ENCODE assay signal across 26 mouse cellular contexts in the genomic region with DNA sequence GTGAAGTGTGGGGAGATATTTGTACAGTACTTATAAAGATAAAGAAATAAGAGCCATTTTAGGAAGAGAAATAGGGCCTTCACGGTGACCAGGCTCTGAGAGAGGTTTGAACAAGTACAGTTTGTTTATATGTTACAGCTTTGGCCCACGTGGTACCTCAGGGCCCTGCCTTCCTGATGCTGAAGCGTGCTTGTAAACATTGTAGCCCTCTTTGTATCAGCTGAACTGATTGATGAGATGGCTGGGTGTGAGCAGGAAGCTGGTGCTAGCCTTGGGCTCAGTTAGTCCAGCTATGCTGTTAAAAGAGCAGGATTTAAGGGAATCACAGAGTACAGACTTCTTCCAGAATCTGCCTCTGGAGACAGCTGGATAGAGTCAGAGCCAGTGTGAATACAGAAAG. TPM values are rescaled to one million over a fixed set of nuclear protein-coding genes. Genes with fewer than 3 reads are reported as not detected.
DNase-seq lines count a peak whose midpoint lies in the region; ATAC-seq and TF ChIP-seq lines count a peak whose summit lies in the region.
"Had no signal": no experiment of that assay in that cellular context is flagged by ENCODE, and none has a peak within 500 bp of the region (broad histone marks: within the 10 kb centered on the region; RNA-seq: fewer than 3 reads in every experiment).

No protein-coding gene starts in this region.

- no peak overlapping the region for H3K27ac ChIP-seq in lung, postnatal 0 days (ENCODE audit: low read length)
- no peak overlapping the region for H3K27ac ChIP-seq in MEL (ENCODE audit: control insufficient read depth, low read depth, low read length)
- H3K27ac ChIP-seq in intestine, embryonic 16.5 days (ENCODE audit: low read length), result peak overlapping the region; percentile 53
- H3K27ac ChIP-seq: embryonic facial prominence, embryonic 12.5 days; forebrain, embryonic 12.5 days; heart, embryonic 15.5 days; hindbrain, embryonic 13.5 days; limb, embryonic 15.5 days; liver, embryonic 14.5 days; midbrain, embryonic 10.5 days had no signal

- H3K4me1 ChIP-seq in lung, postnatal 0 days (ENCODE audit: insufficient read depth, low read depth, low read length), result peaks cover 14% of the 10 kb centered on the region; the same call in 1 of the 2 replicates
- peaks cover 0 to 16% of the 10 kb centered on the region in 2 experiments; a peak in 2 of 4 replicates for H3K4me1 ChIP-seq in MEL (ENCODE audit: control insufficient read depth in 1 of 2, insufficient read depth in 2 of 2, low read length in 2 of 2)
- peaks cover 25% of the 10 kb centered on the region for H3K4me1 ChIP-seq in intestine, embryonic 16.5 days (ENCODE audit: control insufficient read depth, insufficient read depth, low read length)

- no peak for TF ChIP-seq EP300 in lung, postnatal 0 days (IDR thresholded peaks at IDR 0.05)
- no peak for TF ChIP-seq EP300 in MEL (IDR thresholded peaks at IDR 0.05; ENCODE audit: low read depth in 1 of 2, low read length in 2 of 2)

- no peak for TF ChIP-seq POLR2A in MEL (IDR thresholded peaks at IDR 0.05; ENCODE audit: control insufficient read depth in 1 of 2, insufficient read depth in 1 of 2, low read depth in 1 of 2, low read length in 2 of 2, poor library complexity in 1 of 2)

- DNase-seq in lung, postnatal 0 days (ENCODE audit: low spot score), result peak; percentile 49
- DNase-seq in lung, postnatal 4 days, result no peak
- peak; percentile 42 for DNase-seq in CD4-positive, CD25-positive, alpha-beta regulatory T cell, adult 2 months (ENCODE audit: low read depth, low spot score)
- no peak for DNase-seq in MEL (ENCODE audit: low read depth, low spot score)
- DNase-seq in left cerebral cortex, adult 18-20 months (ENCODE audit: low spot score in 2 of 2), result no peak
- DNase-seq in layer of hippocampus, adult 9-10 months (ENCODE audit: low spot score), result no peak
- DNase-seq in gastrocnemius, adult 18-20 months (ENCODE audit: low spot score), result no peak
- DNase-seq: adrenal gland, postnatal 36 days; B cell, adult 2 months; cerebellum, adult 11-12 months; cerebellum, postnatal 14 days; gastrocnemius, postnatal 36 days; heart, postnatal 36 days; kidney, adult 18-20 months; kidney, postnatal 4 days; layer of hippocampus, adult 9-11 months; left cerebral cortex, postnatal 4 days had no signal

- no peak overlapping the region for H3K4me3 ChIP-seq in lung, postnatal 0 days (ENCODE audit: low read depth, low read length)
- no peak overlapping the region for H3K4me3 ChIP-seq in MEL (ENCODE audit: control insufficient read depth in 1 of 2, insufficient read depth in 1 of 2, low read depth in 2 of 2, low read length in 2 of 2)
- peak overlapping the region; percentile 1; the same call in 1 of the 2 replicates for H3K4me3 ChIP-seq in intestine, embryonic 16.5 days (ENCODE audit: low read length)
- H3K4me3 ChIP-seq: embryonic facial prominence, embryonic 12.5 days; erythroblast, embryonic 14.5 days; forebrain, embryonic 12.5 days; heart, embryonic 15.5 days; hindbrain, embryonic 13.5 days; limb, embryonic 15.5 days; midbrain, embryonic 10.5 days had no signal

- no peak for TF ChIP-seq CTCF in lung, postnatal 0 days (IDR thresholded peaks at IDR 0.05)
- TF ChIP-seq CTCF in MEL (IDR thresholded peaks at IDR 0.05 in 2 of 3, conservative IDR thresholded peaks at IDR 0.05 in 1 of 3; ENCODE audit: control insufficient read depth in 1 of 3, insufficient read depth in 1 of 3, low read depth in 2 of 3, low read length in 3 of 3, poor library complexity in 1 of 3, severe bottlenecking in 1 of 3), result no peak

- ATAC-seq in lung, postnatal 0 days, result peak; percentile 69; the same call in 1 of the 2 replicates
- no peak for ATAC-seq in intestine, embryonic 16.5 days

- no peak for TF ChIP-seq RAD21 in MEL (IDR thresholded peaks at IDR 0.05; ENCODE audit: low read depth, low read length)

- H3K9ac ChIP-seq in lung, postnatal 0 days (replicated peaks; ENCODE audit: low read depth), result no peak overlapping the region
- H3K9ac ChIP-seq in MEL (ENCODE audit: control insufficient read depth, low read depth, low read length, poor library complexity, severe bottlenecking), result no peak overlapping the region
- H3K9ac ChIP-seq in intestine, embryonic 16.5 days (ENCODE audit: low read depth, low read length), result peak overlapping the region; percentile 38; the same call in 1 of the 2 replicates
- H3K9ac ChIP-seq: embryonic facial prominence, embryonic 12.5 days; forebrain, embryonic 12.5 days; heart, embryonic 15.5 days; hindbrain, embryonic 13.5 days; limb, embryonic 15.5 days; liver, embryonic 14.5 days had no signal

- H3K36me3 ChIP-seq in lung, postnatal 0 days (ENCODE audit: insufficient read depth, low read length), result no peaks in the 10 kb centered on the region
- H3K36me3 ChIP-seq in MEL (ENCODE audit: control insufficient read depth in 1 of 2, insufficient read depth in 2 of 2, low read length in 2 of 2), result peaks cover 0 to 18% of the 10 kb centered on the region in 2 experiments; a peak in 2 of 4 replicates
- no peaks in the 10 kb centered on the region; the same call in 1 of the 2 replicates for H3K36me3 ChIP-seq in intestine, embryonic 16.5 days (ENCODE audit: control insufficient read depth, insufficient read depth, low read length)
- H3K36me3 ChIP-seq: embryonic facial prominence, embryonic 12.5 days; forebrain, embryonic 12.5 days; heart, embryonic 15.5 days; hindbrain, embryonic 13.5 days; limb, embryonic 15.5 days; midbrain, embryonic 10.5 days had no signal

- no peaks in the 10 kb centered on the region for H3K79me2 ChIP-seq in MEL (ENCODE audit: control insufficient read depth, insufficient read depth, low read length, poor library complexity)

- no peak overlapping the region for H3K4me2 ChIP-seq in lung, postnatal 0 days (replicated peaks; ENCODE audit: low read depth, low read length)
- peak overlapping the region; percentile 45; the same call in 1 of the 2 replicates for H3K4me2 ChIP-seq in intestine, embryonic 16.5 days (ENCODE audit: low read depth, low read length)
- H3K4me2 ChIP-seq: embryonic facial prominence, embryonic 12.5 days; forebrain, embryonic 12.5 days; heart, embryonic 15.5 days; hindbrain, embryonic 13.5 days; limb, embryonic 15.5 days had no signal

- 9% methylated on average over 3 of the region's 3 CpGs for WGBS in lung, postnatal 0 days
- 15% methylated on average over 3 of the region's 3 CpGs for WGBS in intestine, embryonic 16.5 days

- H3K27me3 ChIP-seq in lung, postnatal 0 days (replicated peaks; ENCODE audit: insufficient read depth, low read length), result no peaks in the 10 kb centered on the region
- peaks cover 0 to 3% of the 10 kb centered on the region in 2 experiments; a peak in 1 of 4 replicates for H3K27me3 ChIP-seq in MEL (ENCODE audit: control insufficient read depth in 1 of 2, insufficient read depth in 2 of 2, low read length in 2 of 2)
- H3K27me3 ChIP-seq in intestine, embryonic 16.5 days (replicated peaks; ENCODE audit: control insufficient read depth, insufficient read depth, low read length), result no peaks in the 10 kb centered on the region

- H3K9me3 ChIP-seq in lung, postnatal 0 days (ENCODE audit: low read length), result no peaks in the 10 kb centered on the region
- no peaks in the 10 kb centered on the region for H3K9me3 ChIP-seq in MEL (replicated peaks; ENCODE audit: insufficient read depth, low read length)
- no peaks in the 10 kb centered on the region for H3K9me3 ChIP-seq in intestine, embryonic 16.5 days (ENCODE audit: control insufficient read depth, low read length)
- H3K9me3 ChIP-seq: embryonic facial prominence, embryonic 12.5 days; forebrain, embryonic 12.5 days; heart, embryonic 15.5 days; hindbrain, embryonic 13.5 days; limb, embryonic 15.5 days; midbrain, embryonic 10.5 days had no signal

RNA-seq across cellular contexts. Expression of a gene that starts 6.3 kb away (rescaled TPM):
- polyA plus RNA-seq in lung, postnatal 0 days (2015; fragmentation: Nextera tagmentation; extraction: Ambion mirVana), result 14.3 and 17.0 TPM in 2 replicates
- 0.03 and 0.15 TPM in 2 replicates for total RNA-seq in MEL (2012; rRNA removed)
- under 1 TPM in 1 of 2 experiments, not detected in 1; 0.19 TPM for polyA plus RNA-seq in MEL (2012; ENCODE audit: insufficient read depth in 1 of 2, insufficient read length in 2 of 2, low read depth in 1 of 2, low replicate concordance in 2 of 2, missing spikeins in 1 of 2)
- polyA plus RNA-seq in intestine, embryonic 16.5 days (2015; fragmentation: Nextera tagmentation; extraction: Ambion mirVana), result 95.0 and 106 TPM in 2 replicates
- total RNA-seq in left cerebral cortex, adult 18-20 months (2021), result 1 to 10 TPM; 1.6 to 1.7 TPM
- under 1 TPM; 0.53 to 0.88 TPM for total RNA-seq in gastrocnemius, adult 18-20 months (2021)
- polyA plus RNA-seq: erythroblast, embryonic 14.5 days had no signal

RNA-seq across cellular contexts. Expression of a gene that starts 8.7 kb away (rescaled TPM):
- 8.3 and 8.4 TPM in 2 replicates for polyA plus RNA-seq in lung, postnatal 0 days (2015; fragmentation: Nextera tagmentation; extraction: Ambion mirVana)
- total RNA-seq in MEL (2012; rRNA removed), result 12.5 and 13.2 TPM in 2 replicates
- polyA plus RNA-seq in MEL (2012; ENCODE audit: insufficient read depth in 1 of 2, insufficient read length in 2 of 2, low read depth in 1 of 2, low replicate concordance in 2 of 2, missing spikeins in 1 of 2), result 1 to 10 TPM in 1 of 2 experiments, not detected in 1; 5.8 TPM
- 13.0 and 13.7 TPM in 2 replicates for polyA plus RNA-seq in intestine, embryonic 16.5 days (2015; fragmentation: Nextera tagmentation; extraction: Ambion mirVana)
- total RNA-seq in left cerebral cortex, adult 18-20 months (2021), result 1 to 10 TPM; 3.1 to 4.3 TPM
- total RNA-seq in gastrocnemius, adult 18-20 months (2021), result 1 to 10 TPM; 2.9 to 3.9 TPM
- polyA plus RNA-seq: erythroblast, embryonic 14.5 days had no signal

RNA-seq across cellular contexts. Expression of a gene that starts 29.1 kb away (rescaled TPM):
- 2.5 and 2.9 TPM in 2 replicates for polyA plus RNA-seq in lung, postnatal 0 days (2015; fragmentation: Nextera tagmentation; extraction: Ambion mirVana)
- total RNA-seq in MEL (2012; rRNA removed), result 20.6 and 21.8 TPM in 2 replicates
- polyA plus RNA-seq in MEL (2012; ENCODE audit: insufficient read depth in 1 of 2, insufficient read length in 2 of 2, low read depth in 1 of 2, low replicate concordance in 2 of 2, missing spikeins in 1 of 2), result 10 to 100 TPM in 1 of 2 experiments, not detected in 1; 45.4 TPM
- polyA plus RNA-seq in intestine, embryonic 16.5 days (2015; fragmentation: Nextera tagmentation; extraction: Ambion mirVana), result 5.0 and 9.2 TPM in 2 replicates
- total RNA-seq in left cerebral cortex, adult 18-20 months (2021), result 10 to 100 TPM; 22.0 to 22.5 TPM
- total RNA-seq in gastrocnemius, adult 18-20 months (2021), result 1 to 10 TPM; 6.5 to 6.7 TPM

RNA-seq across cellular contexts. Expression of a gene that starts 42.3 kb away (rescaled TPM):
- polyA plus RNA-seq in lung, postnatal 0 days (2015; fragmentation: Nextera tagmentation; extraction: Ambion mirVana), result 3.0 and 3.6 TPM in 2 replicates
- total RNA-seq in MEL (2012; rRNA removed), result 5.2 and 7.2 TPM in 2 replicates
- 1 to 10 TPM in 1 of 2 experiments, not detected in 1; 9.7 TPM for polyA plus RNA-seq in MEL (2012; ENCODE audit: insufficient read depth in 1 of 2, insufficient read length in 2 of 2, low read depth in 1 of 2, low replicate concordance in 2 of 2, missing spikeins in 1 of 2)
- polyA plus RNA-seq in intestine, embryonic 16.5 days (2015; fragmentation: Nextera tagmentation; extraction: Ambion mirVana), result 3.4 and 4.0 TPM in 2 replicates
- total RNA-seq in left cerebral cortex, adult 18-20 months (2021), result 1 to 10 TPM; 1.7 to 1.9 TPM
- 1 to 10 TPM in 1 of 2 experiments, under 1 TPM in 1; 0.55 to 1.9 TPM for total RNA-seq in gastrocnemius, adult 18-20 months (2021)
- polyA plus RNA-seq: erythroblast, embryonic 14.5 days had no signal

RNA-seq across cellular contexts. Expression of a gene that starts 48.3 kb away (rescaled TPM):
- polyA plus RNA-seq in lung, postnatal 0 days (2015; fragmentation: Nextera tagmentation; extraction: Ambion mirVana), result 62.8 and 63.1 TPM in 2 replicates
- total RNA-seq in MEL (2012; rRNA removed), result 0.35 TPM in 1 of 2 replicates, not detected in the other
- under 1 TPM in 1 of 2 experiments, not detected in 1; 0.03 TPM for polyA plus RNA-seq in MEL (2012; ENCODE audit: insufficient read depth in 1 of 2, insufficient read length in 2 of 2, low read depth in 1 of 2, low replicate concordance in 2 of 2, missing spikeins in 1 of 2)
- polyA plus RNA-seq in intestine, embryonic 16.5 days (2015; fragmentation: Nextera tagmentation; extraction: Ambion mirVana), result 4.1 and 4.3 TPM in 2 replicates
- total RNA-seq in left cerebral cortex, adult 18-20 months (2021), result 1 to 10 TPM in 1 of 2 experiments, under 1 TPM in 1; 0.98 to 2.2 TPM
- 1 to 10 TPM; 2.4 to 3.2 TPM for total RNA-seq in gastrocnemius, adult 18-20 months (2021)
- polyA plus RNA-seq: erythroblast, embryonic 14.5 days had no signal

Comparison
In these comparisons a context has a peak if more than half of its experiments do, and no peak if none do; other contexts are left out.
1. DNase-seq: peak in lung, postnatal 0 days (single experiment) and CD4-positive, CD25-positive, alpha-beta regulatory T cell, adult 2 months (single experiment); none in lung, postnatal 4 days (0 of 2), MEL (single experiment), left cerebral cortex, adult 18-20 months (0 of 2), layer of hippocampus, adult 9-10 months (single experiment) and gastrocnemius, adult 18-20 months (single experiment).